Mouse (Mus musculus) E14TG2a.4 (cell line): ENCODE data around the gene Cdhr5.
A peak's percentile ranks its signal among the peaks of the same experiment; 100 is the strongest.

Experiments
- CTCF ChIP-seq: conservative IDR thresholded peaks from 2 replicates; pipeline ENCODE4 v1.5.1; 2014; ENCODE audit warnings: low read length
- NANOG ChIP-seq: IDR thresholded peaks from 2 replicates; pipeline ENCODE4 v1.6.1; 2014; ENCODE audit warnings: borderline replicate concordance, low read length, mixed read lengths

DNA sequence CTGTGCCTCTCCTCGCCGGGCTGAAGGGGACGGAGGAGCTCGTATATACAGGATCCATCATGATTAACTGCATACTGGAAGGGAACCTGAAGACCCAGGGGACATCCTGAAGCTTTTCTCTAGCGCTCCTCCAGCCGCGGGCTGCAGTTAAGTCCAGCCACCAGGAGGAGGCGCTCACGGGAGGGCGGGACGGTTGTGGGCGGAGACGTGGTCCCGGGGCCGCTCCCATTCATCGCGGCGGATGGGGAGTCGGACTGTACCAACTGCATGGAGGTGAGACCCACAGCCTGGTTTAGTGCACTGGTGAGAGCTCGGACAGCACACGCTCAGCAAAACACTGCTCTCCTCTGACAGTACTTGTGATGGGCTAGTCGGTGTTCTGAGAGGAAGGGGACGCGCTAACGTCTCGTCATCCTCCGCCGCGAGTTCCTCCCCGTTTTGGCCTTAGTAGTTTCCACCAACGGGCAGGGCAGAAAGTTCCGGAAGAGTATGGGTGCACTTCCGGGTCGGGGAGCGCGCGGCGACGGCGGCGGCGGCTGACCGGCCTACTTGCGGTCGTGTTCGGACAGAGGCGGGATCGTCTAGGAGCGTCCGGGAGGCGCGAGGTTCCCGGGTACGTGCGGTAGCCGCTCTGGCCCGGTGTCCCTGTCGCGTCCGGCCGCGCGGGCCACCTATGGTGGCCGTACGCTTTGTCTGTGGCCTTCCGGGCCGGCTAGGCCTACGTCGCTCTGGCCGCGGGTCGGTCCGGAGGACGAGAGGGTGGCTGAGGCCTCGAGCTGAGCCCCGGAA, 48.1 kb downstream of the Cdhr5 start, which contains the start of gene Phrf1:
- TF ChIP-seq CTCF (peak; percentile 97), NANOG (no peak)
